Mouse (Mus musculus) forebrain, embryonic 15.5 days (tissue): ENCODE measurements around the gene Lyrm9. TPM values are rescaled to one million over a fixed set of nuclear protein-coding genes. Genes with fewer than 3 reads are reported as not detected.

Source experiments
- polyA plus RNA-seq: library from polyadenylated mRNA; unstranded; fragments of >200 nt; fragmentation: Nextera tagmentation; extraction: Ambion mirVana; gene quantifications from 2 replicates; pipeline ENCODE4 v1.2.1, GENCODE M21; 2015

The Lyrm9 gene
- polyA plus RNA-seq, 1 experiment from 2014 or later: 29.7 TPM

Other genes starting within 250 kb of the Lyrm9 start
- gene Nlk, start 129.2 kb upstream of the Lyrm9 start, polyA plus RNA-seq: 31.8 and 31.9 TPM in 2 replicates
- gene Ccnq, start 74.9 kb upstream of the Lyrm9 start, polyA plus RNA-seq: 36.4 and 40.4 TPM in 2 replicates
- gene Nos2, start 94.2 kb downstream of the Lyrm9 start, polyA plus RNA-seq: 0.78 and 1.2 TPM in 2 replicates
- gene Lgals9, start 158.4 kb downstream of the Lyrm9 start, polyA plus RNA-seq: 7.2 and 7.8 TPM in 2 replicates